Mouse (Mus musculus) midbrain, embryonic 13.5 days (tissue): ENCODE data around the gene Ier2. TPM values are rescaled to one million over a fixed set of nuclear protein-coding genes. Genes with fewer than 3 reads are reported as not detected.

Experiments
- ATAC-seq: fragments of 200-750 bp; cut with Nextera tagmentation; 2 replicates; pipeline ENCODE4 v1.8.0; 2017; ENCODE audit warnings: mild to moderate bottlenecking, moderate TSS enrichment, moderate library complexity
- H3K27ac ChIP-seq: fragments of 300-500 bp; sonication (generic); 2 replicates; pipeline ENCODE4 v1.5.1; 2015; ENCODE audit warnings: inconsistent platforms, mild to moderate bottlenecking, moderate library complexity
- H3K27me3 ChIP-seq: fragments of 300-500 bp; sonication (generic); 2 replicates; pipeline ENCODE4 v1.6.1; 2015; ENCODE audit warnings: mild to moderate bottlenecking, inconsistent platforms
- H3K36me3 ChIP-seq: fragments of 300-500 bp; sonication (generic); 2 replicates; pipeline ENCODE4 v1.6.1; 2015; ENCODE audit warnings: mild to moderate bottlenecking, inconsistent platforms
- H3K4me1 ChIP-seq: fragments of 300-500 bp; sonication (generic); replicated peaks from 2 replicates; pipeline ENCODE4 v1.6.1; 2015; ENCODE audit warnings: inconsistent platforms
- H3K4me2 ChIP-seq: fragments of 300-500 bp; sonication (generic); replicated peaks from 2 replicates; pipeline ENCODE4 v1.6.1; 2015; ENCODE audit warnings: moderate library complexity, mild to moderate bottlenecking, inconsistent platforms
- H3K4me3 ChIP-seq: fragments of 300-500 bp; sonication (generic); replicated peaks from 2 replicates; pipeline ENCODE4 v1.5.1; 2015; ENCODE audit warnings: mild to moderate bottlenecking, inconsistent platforms
- H3K9ac ChIP-seq: fragments of 300-500 bp; sonication (generic); replicated peaks from 2 replicates; pipeline ENCODE4 v1.6.1; 2015; ENCODE audit warnings: mild to moderate bottlenecking, inconsistent platforms
- H3K9me3 ChIP-seq: fragments of 300-500 bp; sonication (generic); 2 replicates; pipeline ENCODE4 v1.6.1; 2016; ENCODE audit warnings: mild to moderate bottlenecking, inconsistent platforms
- WGBS: fragments of 180-500 bp; shearing (Covaris S2); methylation state at CpG from one replicate; pipeline ENCODE4 v1.1.7; 2015; 5-methylcytosine and 5-hydroxymethylcytosine counted together
- polyA plus RNA-seq: library from polyadenylated mRNA; unstranded; fragments of >200 nt; fragmentation: Nextera tagmentation; extraction: Ambion mirVana; gene quantifications from 2 replicates; pipeline ENCODE4 v1.2.1, GENCODE M21; 2015

Ier2 gene
- polyA plus RNA-seq, 1 experiment from 2014 or later: 26.3 TPM

GRCm38 (mm10) chr8:84704356-84704755, 41.7 kb upstream of the Ier2 start:
- H3K27ac ChIP-seq: peak overlapping the region; percentile 72; the same call in 1 of the 2 replicates
- peaks cover 46% of the 10 kb centered on the region for H3K4me1 ChIP-seq
- H3K4me2 ChIP-seq: peak overlapping the region; percentile 27
- no peak overlapping the region for H3K9ac ChIP-seq
- H3K27me3 ChIP-seq: peaks cover 88% of the 10 kb centered on the region
- WGBS: 2% methylated on average over 16 of the region's 16 CpGs
- ATAC-seq: no peak
- H3K36me3 ChIP-seq: peaks cover 10% of the 10 kb centered on the region
- no peaks in the 10 kb centered on the region for H3K9me3 ChIP-seq
- peak overlapping the region; percentile 1; the same call in 1 of the 2 replicates for H3K4me3 ChIP-seq

- peaks cover 39% of the 10 kb centered on the region for H3K4me1 ChIP-seq
- H3K9me3 ChIP-seq: no peaks in the 10 kb centered on the region
- H3K9ac ChIP-seq: no peak overlapping the region
- peaks cover 17% of the 10 kb centered on the region for H3K36me3 ChIP-seq
- WGBS: 8% methylated on average over 38 of the region's 38 CpGs
- 0 out of 2 replicates have a peak overlapping the region, but pooled peaks have one; percentile 1 for H3K4me3 ChIP-seq
- H3K27ac ChIP-seq: no peak overlapping the region; the same call in 1 of the 2 replicates
- H3K27me3 ChIP-seq: peaks cover 81% of the 10 kb centered on the region
- no peak for ATAC-seq
- peak overlapping the region; percentile 27 for H3K4me2 ChIP-seq
Observed at GRCm38 (mm10) chr8:84703466-84704249, 41.0 kb upstream of the Ier2 start.

GRCm38 (mm10) chr8:84702963-84703465, 40.4 kb upstream of the Ier2 start:
- Histone ChIP-seq H3K4me3 (no peak overlapping the region), H3K4me1 (peaks cover 34% of the 10 kb centered on the region), H3K4me2 (no peak overlapping the region), H3K27me3 (peaks cover 75% of the 10 kb centered on the region), H3K36me3 (peaks cover 23% of the 10 kb centered on the region), H3K9me3 (no peaks in the 10 kb centered on the region), H3K9ac (no peak overlapping the region), H3K27ac (no peak overlapping the region)
- WGBS: 78% methylated on average over 6 of the region's 6 CpGs
- no peak for ATAC-seq

GRCm38 (mm10) chr8:84702561-84702960, 39.9 kb upstream of the Ier2 start:
- Histone ChIP-seq H3K36me3 (peaks cover 28% of the 10 kb centered on the region), H3K4me1 (peaks cover 29% of the 10 kb centered on the region), H3K9ac (no peak overlapping the region), H3K27me3 (peaks cover 71% of the 10 kb centered on the region), H3K9me3 (no peaks in the 10 kb centered on the region), H3K4me3 (no peak overlapping the region), H3K27ac (no peak overlapping the region), H3K4me2 (0 out of 2 replicates have a peak overlapping the region, but pooled peaks have one; percentile 10)
- no peak for ATAC-seq
- WGBS: 74% methylated on average over 9 of the region's 9 CpGs

- peak; percentile 49 for ATAC-seq
- Histone ChIP-seq H3K36me3 (peaks cover 41% of the 10 kb centered on the region), H3K27ac (peak within 1 kb of the TSS; percentile 14), H3K4me1 (peaks cover 17% of the 10 kb centered on the region), H3K4me3 (peak within 1 kb of the TSS; percentile 14; the same call in 1 of the 2 replicates), H3K9me3 (no peaks in the 10 kb centered on the region), H3K4me2 (0 out of 2 replicates have a peak within 1 kb of the TSS, but pooled peaks have one; percentile 10), H3K9ac (no peak within 1 kb of the TSS), H3K27me3 (peaks cover 59% of the 10 kb centered on the region)
- WGBS: 14% methylated on average over 34 of the region's 34 CpGs
Observed at GRCm38 (mm10) chr8:84700941-84701911, 38.6 kb upstream of the Ier2 start, which contains the start of gene Lyl1. TSS of gene Lyl1 (plus strand) at chr8:84701457.

- H3K36me3 ChIP-seq: peaks cover 47% of the 10 kb centered on the region
- H3K4me2 ChIP-seq: no peak overlapping the region
- H3K27ac ChIP-seq: no peak overlapping the region; the same call in 1 of the 2 replicates
- no peak overlapping the region for H3K9ac ChIP-seq
- no peaks in the 10 kb centered on the region for H3K9me3 ChIP-seq
- H3K27me3 ChIP-seq: peaks cover 56% of the 10 kb centered on the region
- no peak for ATAC-seq
- 86% methylated on average over 5 of the region's 5 CpGs for WGBS
- H3K4me1 ChIP-seq: peaks cover 14% of the 10 kb centered on the region
- no peak overlapping the region for H3K4me3 ChIP-seq
Observed at GRCm38 (mm10) chr8:84700526-84700925, 37.9 kb upstream of the Ier2 start.

GRCm38 (mm10) chr8:84699861-84700322, 37.2 kb upstream of the Ier2 start:
- Histone ChIP-seq H3K4me2 (no peak overlapping the region), H3K36me3 (peaks cover 53% of the 10 kb centered on the region), H3K4me1 (peaks cover 8% of the 10 kb centered on the region), H3K9me3 (no peaks in the 10 kb centered on the region), H3K27me3 (peaks cover 50% of the 10 kb centered on the region), H3K4me3 (no peak overlapping the region), H3K9ac (no peak overlapping the region), H3K27ac (peak overlapping the region; percentile 14; the same call in 1 of the 2 replicates)
- WGBS: 57% methylated on average over 7 of the region's 7 CpGs
- no peak for ATAC-seq

- ATAC-seq: no peak
- Histone ChIP-seq H3K4me3 (no peak overlapping the region), H3K9me3 (no peaks in the 10 kb centered on the region), H3K27ac (no peak overlapping the region), H3K4me2 (no peak overlapping the region), H3K27me3 (peaks cover 41% of the 10 kb centered on the region), H3K4me1 (peaks cover 1% of the 10 kb centered on the region), H3K36me3 (peaks cover 58% of the 10 kb centered on the region), H3K9ac (no peak overlapping the region)
- WGBS: 95% methylated on average over 9 of the region's 9 CpGs
Observed at GRCm38 (mm10) chr8:84698929-84699401, 36.3 kb upstream of the Ier2 start.

- H3K36me3 ChIP-seq: peaks cover 65% of the 10 kb centered on the region
- no peaks in the 10 kb centered on the region; the same call in 1 of the 2 replicates for H3K4me1 ChIP-seq
- no peaks in the 10 kb centered on the region for H3K9me3 ChIP-seq
- no peak overlapping the region for H3K27ac ChIP-seq
- no peak overlapping the region for H3K4me2 ChIP-seq
- no peak overlapping the region for H3K4me3 ChIP-seq
- 91% methylated on average over 5 of the region's 5 CpGs for WGBS
- no peak overlapping the region for H3K9ac ChIP-seq
- H3K27me3 ChIP-seq: peaks cover 34% of the 10 kb centered on the region
- no peak for ATAC-seq
Observed at GRCm38 (mm10) chr8:84698288-84698687, 35.6 kb upstream of the Ier2 start.

GRCm38 (mm10) chr8:84697166-84698130, 34.8 kb upstream of the Ier2 start:
- 88% methylated on average over 14 of the region's 14 CpGs for WGBS
- Histone ChIP-seq H3K4me2 (no peak overlapping the region), H3K36me3 (peaks cover 72% of the 10 kb centered on the region), H3K9ac (no peak overlapping the region), H3K27me3 (peaks cover 25% of the 10 kb centered on the region), H3K4me3 (no peak overlapping the region), H3K4me1 (no peaks in the 10 kb centered on the region; the same call in 1 of the 2 replicates), H3K27ac (no peak overlapping the region), H3K9me3 (no peaks in the 10 kb centered on the region)
- ATAC-seq: no peak
